Mouse (Mus musculus): ENCODE measurements around the gene Rad9a. TPM values are rescaled to one million over a fixed set of nuclear protein-coding genes. Genes with fewer than 3 reads are reported as not detected.
A peak's percentile ranks its signal among the peaks of the same experiment; 100 is the strongest.

Gene Rad9a
- total and polyA plus RNA-seq, 3 experiments, result 21.3 to 37.9 TPM; not detected in 1

- Histone ChIP-seq H3K79me2 (ENCODE audit: control insufficient read depth, insufficient read depth, low read length, poor library complexity) (peaks cover 7% of the 10 kb centered on the region), H3K4me3 (ENCODE audit: control insufficient read depth in 1 of 2, insufficient read depth in 1 of 2, low read depth in 2 of 2, low read length in 2 of 2) (no peak overlapping the region), H3K27me3 (ENCODE audit: control insufficient read depth in 1 of 2, insufficient read depth in 2 of 2, low read length in 2 of 2) (no peaks in the 10 kb centered on the region), H3K4me1 (ENCODE audit: control insufficient read depth in 1 of 2, insufficient read depth in 2 of 2, low read length in 2 of 2) (peaks cover 4 to 9% of the 10 kb centered on the region in 2 experiments; a peak in 3 of 4 replicates), H3K9me3 (replicated peaks; ENCODE audit: insufficient read depth, low read length) (no peaks in the 10 kb centered on the region), H3K9ac (ENCODE audit: control insufficient read depth, low read depth, low read length, poor library complexity, severe bottlenecking) (no peak overlapping the region), H3K27ac (ENCODE audit: control insufficient read depth, low read depth, low read length) (no peak overlapping the region), H3K36me3 (ENCODE audit: control insufficient read depth in 1 of 2, insufficient read depth in 2 of 2, low read length in 2 of 2) (peaks cover 1 to 2% of the 10 kb centered on the region in 2 experiments; a peak in 3 of 4 replicates)
- DNase-seq (ENCODE audit: low read depth, low spot score), result no peak
- TF ChIP-seq ETS1 (IDR thresholded peaks at IDR 0.05; ENCODE audit: low read depth, low read length), result no peak
- TF ChIP-seq HCFC1 (IDR thresholded peaks at IDR 0.05; ENCODE audit: low read depth, low read length), result no peak
- no peak for TF ChIP-seq MAZ (IDR thresholded peaks at IDR 0.05; ENCODE audit: low read depth, low read length)
- no peak for TF ChIP-seq POLR2AphosphoS5 (IDR thresholded peaks at IDR 0.05; ENCODE audit: borderline replicate concordance, low read depth, low read length)
- no peak for TF ChIP-seq RAD21 (IDR thresholded peaks at IDR 0.05; ENCODE audit: low read depth, low read length)
Measured at GRCm38 (mm10) chr19:4156771-4157170, 44.7 kb downstream of the Rad9a start.

- H3K4me1 ChIP-seq (ENCODE audit: control insufficient read depth in 1 of 2, insufficient read depth in 2 of 2, low read length in 2 of 2), result peaks cover 4 to 8% of the 10 kb centered on the region in 2 experiments; a peak in 3 of 4 replicates
- DNase-seq (ENCODE audit: low read depth, low spot score), result no peak
- H3K36me3 ChIP-seq (ENCODE audit: control insufficient read depth in 1 of 2, insufficient read depth in 2 of 2, low read length in 2 of 2), result peaks cover 1 to 2% of the 10 kb centered on the region in 2 experiments; a peak in 3 of 4 replicates
- H3K27me3 ChIP-seq (ENCODE audit: control insufficient read depth in 1 of 2, insufficient read depth in 2 of 2, low read length in 2 of 2), result no peaks in the 10 kb centered on the region
- H3K9me3 ChIP-seq (replicated peaks; ENCODE audit: insufficient read depth, low read length), result no peaks in the 10 kb centered on the region
- H3K4me3 ChIP-seq (ENCODE audit: control insufficient read depth in 1 of 2, insufficient read depth in 1 of 2, low read depth in 2 of 2, low read length in 2 of 2), result no peak overlapping the region
- H3K9ac ChIP-seq (ENCODE audit: control insufficient read depth, low read depth, low read length, poor library complexity, severe bottlenecking), result no peak overlapping the region
- H3K27ac ChIP-seq (ENCODE audit: control insufficient read depth, low read depth, low read length), result no peak overlapping the region
- peaks cover 6% of the 10 kb centered on the region for H3K79me2 ChIP-seq (ENCODE audit: control insufficient read depth, insufficient read depth, low read length, poor library complexity)
- no peak for TF ChIP-seq JUND (IDR thresholded peaks at IDR 0.05; ENCODE audit: low read depth, low read length)
- TF ChIP-seq ELF1 (IDR thresholded peaks at IDR 0.05; ENCODE audit: low read depth, low read length), result no peak
- TF ChIP-seq RAD21 (IDR thresholded peaks at IDR 0.05; ENCODE audit: low read depth, low read length), result no peak
- TF ChIP-seq CHD2 (IDR thresholded peaks at IDR 0.05; ENCODE audit: low read length), result no peak
Measured at GRCm38 (mm10) chr19:4156073-4156579, 45.3 kb downstream of the Rad9a start.

GRCm38 (mm10) chr19:4155223-4156072, 46.0 kb downstream of the Rad9a start:
- H3K27ac ChIP-seq (ENCODE audit: control insufficient read depth, low read depth, low read length), result peak overlapping the region; percentile 55
- TF ChIP-seq MAZ (IDR thresholded peaks at IDR 0.05; ENCODE audit: low read depth, low read length) (0 out of 2 replicates have a peak, but pooled peaks have one; percentile 9), USF2 (IDR thresholded peaks at IDR 0.05; ENCODE audit: borderline replicate concordance in 1 of 2, insufficient read depth in 1 of 2, low read depth in 1 of 2, low read length in 2 of 2) (no peak), ZNF384 (IDR thresholded peaks at IDR 0.05; ENCODE audit: low read depth, low read length) (no peak), TAL1 (IDR thresholded peaks at IDR 0.05; ENCODE audit: low read length) (no peak), EP300 (IDR thresholded peaks at IDR 0.05; ENCODE audit: low read depth in 1 of 2, low read length in 2 of 2) (no peak), CHD1 (IDR thresholded peaks at IDR 0.05; ENCODE audit: low read depth, low read length) (0 out of 2 replicates have a peak, but pooled peaks have one; percentile 53), MXI1 (IDR thresholded peaks at IDR 0.05; ENCODE audit: low read depth, low read length) (no peak; the same call in 1 of the 2 replicates), RAD21 (IDR thresholded peaks at IDR 0.05; ENCODE audit: low read depth, low read length) (no peak), MAFK (IDR thresholded peaks at IDR 0.05; ENCODE audit: borderline replicate concordance, low read depth, low read length) (no peak), ZKSCAN1 (IDR thresholded peaks at IDR 0.05; ENCODE audit: low read depth, low read length) (no peak), MYB (IDR thresholded peaks at IDR 0.05; ENCODE audit: low read depth, low read length) (no peak), TCF12 (IDR thresholded peaks at IDR 0.05; ENCODE audit: low read depth, low read length) (no peak), GABPA (IDR thresholded peaks at IDR 0.05; ENCODE audit: low read depth, low read length) (no peak), ZMIZ1 (IDR thresholded peaks at IDR 0.05; ENCODE audit: low read depth, low read length) (0 out of 2 replicates have a peak, but pooled peaks have one; percentile 57), HCFC1 (IDR thresholded peaks at IDR 0.05; ENCODE audit: low read depth, low read length) (no peak), UBTF (IDR thresholded peaks at IDR 0.05; ENCODE audit: borderline replicate concordance, insufficient read depth, low read depth, low read length) (no peak), ELF1 (IDR thresholded peaks at IDR 0.05; ENCODE audit: low read depth, low read length) (no peak), JUND (IDR thresholded peaks at IDR 0.05; ENCODE audit: low read depth, low read length) (no peak)

More at GRCm38 (mm10) chr19:4155223-4156072, 46.0 kb downstream of the Rad9a start:
- peak overlapping the region; percentile 59 to 62 for H3K4me3 ChIP-seq (ENCODE audit: control insufficient read depth in 1 of 2, insufficient read depth in 1 of 2, low read depth in 2 of 2, low read length in 2 of 2)
- H3K36me3 ChIP-seq (ENCODE audit: control insufficient read depth in 1 of 2, insufficient read depth in 2 of 2, low read length in 2 of 2), result peaks cover 1 to 2% of the 10 kb centered on the region in 2 experiments; a peak in 3 of 4 replicates
- H3K4me1 ChIP-seq (ENCODE audit: control insufficient read depth in 1 of 2, insufficient read depth in 2 of 2, low read length in 2 of 2), result peaks cover 4 to 8% of the 10 kb centered on the region in 2 experiments; a peak in 3 of 4 replicates
- no peaks in the 10 kb centered on the region for H3K9me3 ChIP-seq (replicated peaks; ENCODE audit: insufficient read depth, low read length)
- peak overlapping the region; percentile 75 for H3K9ac ChIP-seq (ENCODE audit: control insufficient read depth, low read depth, low read length, poor library complexity, severe bottlenecking)
- no peaks in the 10 kb centered on the region for H3K27me3 ChIP-seq (ENCODE audit: control insufficient read depth in 1 of 2, insufficient read depth in 2 of 2, low read length in 2 of 2)
- peaks cover 6% of the 10 kb centered on the region for H3K79me2 ChIP-seq (ENCODE audit: control insufficient read depth, insufficient read depth, low read length, poor library complexity)
- no peak for DNase-seq (ENCODE audit: low read depth, low spot score)
